Mouse (Mus musculus): ENCODE data around the gene Pde5a. TPM values are rescaled to one million over a fixed set of nuclear protein-coding genes. Genes with fewer than 3 reads are reported as not detected.

Gene Pde5a
- polyA plus RNA-seq, 1 experiment from 2014 or later = 1.9 TPM

Other genes starting within 250 kb of the Pde5a start
- 242 and 273 TPM in 2 replicates for gene Fnbp1l, start 109.2 kb upstream of the Pde5a start, polyA plus RNA-seq (2015; fragmentation: Nextera tagmentation; extraction: Ambion mirVana)
- gene Fabp2, start 166.1 kb downstream of the Pde5a start, polyA plus RNA-seq (2015; fragmentation: Nextera tagmentation; extraction: Ambion mirVana) = 0.76 TPM in 1 of 2 replicates, not detected in the other
- not detected in 2 replicates for gene Gm10959, start 190.4 kb downstream of the Pde5a start, polyA plus RNA-seq (2015; fragmentation: Nextera tagmentation; extraction: Ambion mirVana)
- gene 1810037I17Rik, start 195.3 kb downstream of the Pde5a start, polyA plus RNA-seq (2015; fragmentation: Nextera tagmentation; extraction: Ambion mirVana) = 61.9 and 65.0 TPM in 2 replicates

Measured in midbrain, embryonic 15.5 days (tissue).